Mouse (Mus musculus) T-helper 1 cell (primary cell): ENCODE results near the gene Pik3r2.

Source experiments
- in situ Hi-C: fragments of 300-600 bp; cut with MboI, MseI; formaldehyde crosslinking; loops from one replicate; pipeline ENCODE4 v1.15.1; 2025; ENCODE audit warnings: high pct_unique_total_duplicates

Pik3r2 gene

GRCm38 (mm10) chr8:70742176-70742575, 34.3 kb downstream of the Pik3r2 start:
- in situ Hi-C loops = no loop called here

- in situ Hi-C loops = no loop called here
Observed at GRCm38 (mm10) chr8:70741661-70742060, 34.9 kb downstream of the Pik3r2 start.

- in situ Hi-C loops = loop anchor here (10.0 kb wide), 1 partner anchor 227 kb away; no protein-coding TSS in a partner anchor
Observed at GRCm38 (mm10) chr8:70738211-70738610, 38.3 kb downstream of the Pik3r2 start.

- in situ Hi-C loops = loop anchor here (10.0 kb wide), 1 partner anchor 227 kb away; no protein-coding TSS in a partner anchor
Observed at GRCm38 (mm10) chr8:70737705-70738104, 38.8 kb downstream of the Pik3r2 start.

GRCm38 (mm10) chr8:70730956-70731355, 45.6 kb downstream of the Pik3r2 start:
- in situ Hi-C loops = loop anchor here (10.0 kb wide), 1 partner anchor 234 kb away; no protein-coding TSS in a partner anchor

GRCm38 (mm10) chr8:70729808-70730475, 46.6 kb downstream of the Pik3r2 start:
- in situ Hi-C loops = loop anchor here (10.0 kb wide), 1 partner anchor 235 kb away; no protein-coding TSS in a partner anchor

GRCm38 (mm10) chr8:70726721-70727120, 49.8 kb downstream of the Pik3r2 start:
- in situ Hi-C loops = no loop called here

GRCm38 (mm10) chr8:70725792-70726447, 50.6 kb downstream of the Pik3r2 start:
- in situ Hi-C loops = no loop called here

GRCm38 (mm10) chr8:70724216-70724615, 52.3 kb downstream of the Pik3r2 start:
- in situ Hi-C loops = no loop called here

GRCm38 (mm10) chr8:70723486-70724210, 52.9 kb downstream of the Pik3r2 start, which contains the start of gene Pde4c:
TSS of gene Pde4c (plus strand) at chr8:70723720.
- in situ Hi-C loops = no loop called here

GRCm38 (mm10) chr8:70721601-70722000, 54.9 kb downstream of the Pik3r2 start:
- in situ Hi-C loops = no loop called here

GRCm38 (mm10) chr8:70720739-70721138, 55.8 kb downstream of the Pik3r2 start:
- in situ Hi-C loops = no loop called here

GRCm38 (mm10) chr8:70719796-70720270, 56.7 kb downstream of the Pik3r2 start:
- in situ Hi-C loops = loop anchor here (10.0 kb wide), 1 partner anchor 45 kb away; the partner anchor contains the start of gene Mpv17l2

GRCm38 (mm10) chr8:70718297-70718696, 58.2 kb downstream of the Pik3r2 start, which contains the start of gene Gm3336:
TSS of gene Gm3336 (plus strand) at chr8:70718543.
- in situ Hi-C loops = loop anchor here (10.0 kb wide), 1 partner anchor 47 kb away; the partner anchor contains the start of gene Mpv17l2
